Mouse (Mus musculus): ENCODE measurements around the gene Rnf123. TPM values are rescaled to one million over a fixed set of nuclear protein-coding genes. Genes with fewer than 3 reads are reported as not detected.
A peak's percentile ranks its signal among the peaks of the same experiment; 100 is the strongest.

The Rnf123 gene
- polyA plus RNA-seq (2014; fragmentation: Nextera tagmentation; extraction: Ambion mirVana): 49.9 and 50.9 TPM in 2 replicates

- ATAC-seq (ENCODE audit: low FRiP score) (no peak), DNase-seq (ENCODE audit: low spot score) (no peak)
- peak within 1 kb of the TSS; percentile 24 for H3K9ac ChIP-seq
- WGBS: 43% methylated on average over 12 of the region's 12 CpGs
- H3K27me3 ChIP-seq (ENCODE audit: control insufficient read depth, insufficient read depth, low read length): peaks cover 29% of the 10 kb centered on the region
- H3K27ac ChIP-seq: no peak within 1 kb of the TSS
- H3K4me2 ChIP-seq (replicated peaks): peak within 1 kb of the TSS; percentile 30
- H3K9me3 ChIP-seq (ENCODE audit: control insufficient read depth, low read length): no peaks in the 10 kb centered on the region
- H3K4me3 ChIP-seq (replicated peaks; ENCODE audit: low read length): peak within 1 kb of the TSS; percentile 7; the same call in 1 of the 2 replicates
- H3K36me3 ChIP-seq (replicated peaks; ENCODE audit: control insufficient read depth, insufficient read depth): peaks cover 40% of the 10 kb centered on the region
- H3K4me1 ChIP-seq (replicated peaks; ENCODE audit: control insufficient read depth, insufficient read depth, low read length): peaks cover 11% of the 10 kb centered on the region
Observed at GRCm38 (mm10) chr9:108082988-108083431, at the start of gene Rnf123. TSS of gene Rnf123 (minus strand) at chr9:108083346.

DNA sequence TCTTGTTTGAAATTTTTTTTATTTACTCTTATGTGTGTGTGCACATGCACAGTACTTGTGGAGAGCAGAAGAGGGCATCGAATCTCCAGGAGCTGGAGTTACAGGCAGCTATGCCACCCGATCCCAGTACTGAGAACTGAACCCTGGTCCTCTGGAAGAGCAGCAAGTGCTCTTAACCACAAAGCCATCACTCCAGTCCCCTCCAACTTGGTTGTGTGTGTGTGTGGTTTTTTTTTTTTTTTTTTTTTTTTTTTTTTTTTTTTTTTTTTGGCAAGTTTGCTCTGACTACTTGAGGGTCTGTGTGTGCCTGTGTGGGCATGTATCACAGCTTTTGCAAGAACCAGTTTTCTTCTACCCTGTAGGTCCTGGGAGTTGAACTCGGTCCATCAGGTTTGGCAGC, 49.2 kb upstream of the Rnf123 start:
- H3K4me3 ChIP-seq (replicated peaks; ENCODE audit: low read length): no peak overlapping the region
- no peaks in the 10 kb centered on the region for H3K27me3 ChIP-seq (ENCODE audit: control insufficient read depth, insufficient read depth, low read length)
- H3K9me3 ChIP-seq (ENCODE audit: control insufficient read depth, low read length): no peaks in the 10 kb centered on the region
- no peak overlapping the region for H3K9ac ChIP-seq
- DNase-seq (ENCODE audit: low spot score) (no peak), ATAC-seq (ENCODE audit: low FRiP score) (no peak)
- H3K4me1 ChIP-seq (replicated peaks; ENCODE audit: control insufficient read depth, insufficient read depth, low read length): no peaks in the 10 kb centered on the region
- no peak overlapping the region for H3K27ac ChIP-seq
- no peak overlapping the region for H3K4me2 ChIP-seq (replicated peaks)
- peaks cover 19% of the 10 kb centered on the region for H3K36me3 ChIP-seq (replicated peaks; ENCODE audit: control insufficient read depth, insufficient read depth)
- 92% methylated on average over 3 of the region's 3 CpGs for WGBS

GRCm38 (mm10) chr9:108131502-108131901, 48.4 kb upstream of the Rnf123 start:
- 93% methylated on average over 5 of the region's 5 CpGs for WGBS
- Histone ChIP-seq H3K4me3 (replicated peaks; ENCODE audit: low read length) (no peak overlapping the region), H3K27me3 (ENCODE audit: control insufficient read depth, insufficient read depth, low read length) (no peaks in the 10 kb centered on the region), H3K4me1 (replicated peaks; ENCODE audit: control insufficient read depth, insufficient read depth, low read length) (no peaks in the 10 kb centered on the region), H3K4me2 (replicated peaks) (no peak overlapping the region), H3K36me3 (replicated peaks; ENCODE audit: control insufficient read depth, insufficient read depth) (peaks cover 12% of the 10 kb centered on the region; the same call in 1 of the 2 replicates), H3K9ac (no peak overlapping the region), H3K27ac (no peak overlapping the region), H3K9me3 (ENCODE audit: control insufficient read depth, low read length) (no peaks in the 10 kb centered on the region)
- ATAC-seq (ENCODE audit: low FRiP score) (no peak), DNase-seq (ENCODE audit: low spot score) (no peak)

- no peak overlapping the region for H3K27ac ChIP-seq
- H3K36me3 ChIP-seq (replicated peaks; ENCODE audit: control insufficient read depth, insufficient read depth): peaks cover 23% of the 10 kb centered on the region
- no peak overlapping the region for H3K4me3 ChIP-seq (replicated peaks; ENCODE audit: low read length)
- no peaks in the 10 kb centered on the region for H3K9me3 ChIP-seq (ENCODE audit: control insufficient read depth, low read length)
- ATAC-seq (ENCODE audit: low FRiP score) (no peak), DNase-seq (ENCODE audit: low spot score) (no peak)
- H3K9ac ChIP-seq: no peak overlapping the region
- H3K4me2 ChIP-seq (replicated peaks): no peak overlapping the region
- H3K4me1 ChIP-seq (replicated peaks; ENCODE audit: control insufficient read depth, insufficient read depth, low read length): no peaks in the 10 kb centered on the region
- WGBS: 86% methylated on average over 13 of the region's 13 CpGs
- no peaks in the 10 kb centered on the region for H3K27me3 ChIP-seq (ENCODE audit: control insufficient read depth, insufficient read depth, low read length)
Observed at GRCm38 (mm10) chr9:108129042-108129948, 46.1 kb upstream of the Rnf123 start.

GRCm38 (mm10) chr9:108128248-108128647, 45.1 kb upstream of the Rnf123 start:
- DNase-seq (ENCODE audit: low spot score): no peak
- ATAC-seq (ENCODE audit: low FRiP score): no peak
- Histone ChIP-seq H3K27me3 (ENCODE audit: control insufficient read depth, insufficient read depth, low read length) (no peaks in the 10 kb centered on the region), H3K36me3 (replicated peaks; ENCODE audit: control insufficient read depth, insufficient read depth) (peaks cover 23% of the 10 kb centered on the region), H3K9me3 (ENCODE audit: control insufficient read depth, low read length) (no peaks in the 10 kb centered on the region), H3K4me1 (replicated peaks; ENCODE audit: control insufficient read depth, insufficient read depth, low read length) (no peaks in the 10 kb centered on the region), H3K9ac (no peak overlapping the region), H3K27ac (no peak overlapping the region), H3K4me2 (replicated peaks) (no peak overlapping the region), H3K4me3 (replicated peaks; ENCODE audit: low read length) (no peak overlapping the region)
- WGBS: 89% methylated on average over 11 of the region's 11 CpGs

- Histone ChIP-seq H3K27me3 (ENCODE audit: control insufficient read depth, insufficient read depth, low read length) (no peaks in the 10 kb centered on the region), H3K4me1 (replicated peaks; ENCODE audit: control insufficient read depth, insufficient read depth, low read length) (no peaks in the 10 kb centered on the region), H3K9ac (no peak overlapping the region), H3K9me3 (ENCODE audit: control insufficient read depth, low read length) (no peaks in the 10 kb centered on the region), H3K27ac (no peak overlapping the region), H3K36me3 (replicated peaks; ENCODE audit: control insufficient read depth, insufficient read depth) (peaks cover 32% of the 10 kb centered on the region), H3K4me2 (replicated peaks) (no peak overlapping the region), H3K4me3 (replicated peaks; ENCODE audit: low read length) (no peak overlapping the region)
- DNase-seq (ENCODE audit: low spot score) (no peak), ATAC-seq (ENCODE audit: low FRiP score) (no peak)
- WGBS: 87% methylated on average over 17 of the region's 17 CpGs
Observed at GRCm38 (mm10) chr9:108126436-108127180, 43.5 kb upstream of the Rnf123 start.

DNA sequence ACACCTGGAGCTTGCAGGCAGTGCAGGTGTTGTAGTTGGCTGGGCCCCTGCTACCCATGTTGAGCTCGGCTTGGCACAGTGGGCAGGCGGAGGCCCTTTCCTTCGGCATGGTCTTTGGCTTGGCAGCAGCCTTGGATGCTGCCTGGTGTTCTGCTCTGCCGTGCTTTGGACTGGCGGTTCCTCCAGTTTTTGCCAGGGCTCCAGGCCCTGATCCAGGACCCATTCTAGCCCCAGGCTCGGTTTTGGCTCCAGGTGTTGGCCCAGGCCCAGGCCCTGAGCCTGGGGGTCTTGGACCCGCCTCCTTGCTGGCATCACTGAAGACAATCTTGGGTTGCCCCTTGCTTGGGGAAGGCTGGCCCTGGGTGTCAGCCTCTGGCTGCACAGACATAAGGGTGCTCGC, 42.6 kb upstream of the Rnf123 start:
- Histone ChIP-seq H3K27ac (no peak overlapping the region), H3K4me3 (replicated peaks; ENCODE audit: low read length) (no peak overlapping the region), H3K27me3 (ENCODE audit: control insufficient read depth, insufficient read depth, low read length) (no peaks in the 10 kb centered on the region), H3K9ac (no peak overlapping the region), H3K4me2 (replicated peaks) (no peak overlapping the region), H3K36me3 (replicated peaks; ENCODE audit: control insufficient read depth, insufficient read depth) (peaks cover 40% of the 10 kb centered on the region), H3K4me1 (replicated peaks; ENCODE audit: control insufficient read depth, insufficient read depth, low read length) (no peaks in the 10 kb centered on the region), H3K9me3 (ENCODE audit: control insufficient read depth, low read length) (no peaks in the 10 kb centered on the region)
- DNase-seq (ENCODE audit: low spot score) (no peak), ATAC-seq (ENCODE audit: low FRiP score) (no peak)
- WGBS: 88% methylated on average over 8 of the region's 8 CpGs

DNA sequence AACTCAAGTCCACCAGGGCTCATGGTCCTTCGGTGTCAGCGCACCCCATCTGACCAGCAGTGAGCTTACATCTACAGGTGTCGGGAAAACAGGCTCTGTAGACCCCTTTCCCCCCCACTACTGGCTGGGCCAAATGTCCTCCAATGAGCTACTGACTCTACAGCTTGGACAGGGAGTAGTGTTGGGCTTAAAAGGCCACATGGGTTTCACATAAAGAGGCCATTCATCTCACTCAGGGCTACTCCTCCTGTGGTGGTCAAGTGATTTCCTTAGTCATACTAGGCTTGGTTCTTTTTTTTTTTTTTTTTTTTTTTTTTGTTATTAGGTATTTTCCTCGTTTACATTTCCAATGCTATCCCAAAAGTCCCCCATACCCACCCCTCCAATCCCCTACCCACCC, 40.8 kb upstream of the Rnf123 start:
- no peak overlapping the region for H3K4me2 ChIP-seq (replicated peaks)
- DNase-seq (ENCODE audit: low spot score) (no peak), ATAC-seq (ENCODE audit: low FRiP score) (no peak)
- WGBS: 78% methylated on average over 4 of the region's 4 CpGs
- H3K4me1 ChIP-seq (replicated peaks; ENCODE audit: control insufficient read depth, insufficient read depth, low read length): no peaks in the 10 kb centered on the region
- no peak overlapping the region for H3K27ac ChIP-seq
- peaks cover 31% of the 10 kb centered on the region for H3K36me3 ChIP-seq (replicated peaks; ENCODE audit: control insufficient read depth, insufficient read depth)
- no peak overlapping the region for H3K9ac ChIP-seq
- H3K4me3 ChIP-seq (replicated peaks; ENCODE audit: low read length): no peak overlapping the region
- H3K9me3 ChIP-seq (ENCODE audit: control insufficient read depth, low read length): no peaks in the 10 kb centered on the region
- no peaks in the 10 kb centered on the region for H3K27me3 ChIP-seq (ENCODE audit: control insufficient read depth, insufficient read depth, low read length)

- 91% methylated on average over 10 of the region's 10 CpGs for WGBS
Observed at GRCm38 (mm10) chr9:108121170-108121969, 38.2 kb upstream of the Rnf123 start.

More at GRCm38 (mm10) chr9:108121170-108121969, 38.2 kb upstream of the Rnf123 start:
- no peak overlapping the region for H3K27ac ChIP-seq
- H3K36me3 ChIP-seq (replicated peaks; ENCODE audit: control insufficient read depth, insufficient read depth): peaks cover 37% of the 10 kb centered on the region
- no peaks in the 10 kb centered on the region for H3K27me3 ChIP-seq (ENCODE audit: control insufficient read depth, insufficient read depth, low read length)
- H3K4me3 ChIP-seq (replicated peaks; ENCODE audit: low read length): no peak overlapping the region
- H3K9ac ChIP-seq: no peak overlapping the region
- H3K4me1 ChIP-seq (replicated peaks; ENCODE audit: control insufficient read depth, insufficient read depth, low read length): no peaks in the 10 kb centered on the region
- no peak for ATAC-seq (ENCODE audit: low FRiP score)
- H3K4me2 ChIP-seq (replicated peaks): no peak overlapping the region
- no peak for DNase-seq (ENCODE audit: low spot score)
- no peaks in the 10 kb centered on the region for H3K9me3 ChIP-seq (ENCODE audit: control insufficient read depth, low read length)

All from hindbrain, embryonic 14.5 days (tissue).